Mouse (Mus musculus): ENCODE data around the gene Mier2. TPM values are rescaled to one million over a fixed set of nuclear protein-coding genes. Genes with fewer than 3 reads are reported as not detected.

The Mier2 gene
- polyA plus RNA-seq (2016; fragmentation: Nextera tagmentation; extraction: Ambion mirVana) = 38.2 and 38.7 TPM in 2 replicates

DNA sequence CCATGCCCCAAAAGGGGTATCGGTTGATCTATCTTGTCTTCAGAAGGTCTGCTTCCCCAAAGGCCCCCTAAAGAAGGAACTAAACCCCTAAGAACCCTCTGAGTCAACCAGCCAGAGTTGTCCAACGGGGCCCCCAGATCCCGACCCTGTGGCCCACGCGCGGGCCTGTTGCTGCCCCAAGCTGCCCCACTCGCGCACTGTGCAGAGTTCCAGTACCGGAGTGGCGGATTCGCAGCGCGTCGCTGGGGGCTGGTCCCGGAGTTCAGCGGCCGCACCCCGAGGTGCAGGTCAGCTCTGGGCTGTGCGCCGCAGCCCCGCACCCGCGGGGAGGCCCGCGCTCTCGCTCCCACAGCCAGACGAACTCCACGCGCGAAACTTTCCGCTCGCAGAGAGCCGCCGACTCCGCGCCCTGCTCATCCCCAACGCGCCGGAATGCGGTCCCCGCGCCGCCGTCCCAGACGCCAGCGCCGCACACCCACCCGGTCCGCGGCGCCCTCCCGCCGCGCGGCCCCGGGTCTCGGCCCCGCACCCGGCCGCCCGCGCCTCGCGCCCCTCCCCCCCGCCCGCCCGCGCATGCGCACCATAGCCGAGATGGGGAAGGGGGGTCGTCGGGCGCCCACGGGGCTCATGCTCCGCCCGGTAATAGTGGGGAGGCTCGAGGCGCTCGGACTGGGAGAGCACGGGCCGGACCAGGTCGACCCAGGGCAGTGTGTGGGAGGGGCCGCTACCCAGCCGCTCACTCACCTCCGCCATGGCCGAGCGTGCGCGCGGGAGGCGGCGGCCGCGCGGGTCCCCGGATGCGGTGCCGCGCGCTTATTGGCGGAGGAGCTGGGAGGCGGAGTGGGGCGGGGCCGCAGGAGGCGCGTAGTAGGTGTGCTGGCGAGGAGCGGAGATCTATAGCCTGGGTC is at the start of gene Mier2:
Mier2 (minus strand) TSS at position 870 of the 908 bp plus-strand sequence.
- peak; percentile 76 for ATAC-seq (ENCODE audit: insufficient number of reproducible peaks, low FRiP score)
- peak within 1 kb of the TSS; percentile 90 for H3K4me2 ChIP-seq
- 1% methylated on average over 92 of the region's 108 CpGs for WGBS

DNA sequence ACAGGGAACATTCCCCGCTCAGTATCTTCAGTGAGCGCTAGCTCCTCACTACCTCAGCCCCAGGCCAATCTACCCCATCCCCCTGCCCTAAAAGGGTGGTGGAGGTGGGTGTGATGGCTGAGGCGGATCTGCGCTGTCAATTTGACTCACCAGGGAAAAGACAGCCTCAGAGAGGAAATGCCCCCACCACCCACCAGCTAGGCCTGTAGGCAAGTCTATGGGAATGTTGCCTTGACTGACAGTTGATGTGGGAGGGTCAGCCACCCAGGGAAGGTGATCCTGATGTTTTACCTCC is 42.9 kb upstream of the Mier2 start:
- Histone ChIP-seq H3K4me2 (no peak overlapping the region), H3K9me3 (replicated peaks) (no peaks in the 10 kb centered on the region), H3K36me3 (no peaks in the 10 kb centered on the region), H3K4me3 (no peak overlapping the region), H3K9ac (no peak overlapping the region), H3K4me1 (replicated peaks) (no peaks in the 10 kb centered on the region), H3K27me3 (replicated peaks) (peaks cover 28% of the 10 kb centered on the region), H3K27ac (ENCODE audit: poor library complexity, severe bottlenecking) (no peak overlapping the region)
- no peak for ATAC-seq (ENCODE audit: insufficient number of reproducible peaks, low FRiP score)
- WGBS = 58% methylated on average over 4 of the region's 4 CpGs

More for the DNA sequence above, at the start of gene Mier2:
- H3K36me3 ChIP-seq = peaks cover 13% of the 10 kb centered on the region
- peaks cover 19% of the 10 kb centered on the region for H3K4me1 ChIP-seq (replicated peaks)
- H3K4me3 ChIP-seq = peak within 1 kb of the TSS; percentile 95
- H3K27me3 ChIP-seq (replicated peaks) = 0 out of 2 replicates have a peak, but pooled peaks cover 3% of the 10 kb centered on the region
- peak within 1 kb of the TSS; percentile 96 for H3K9ac ChIP-seq
- 0 out of 2 replicates have a peak within 1 kb of the TSS, but pooled peaks have one; percentile 6 for H3K27ac ChIP-seq (ENCODE audit: poor library complexity, severe bottlenecking)
- no peaks in the 10 kb centered on the region; the same call in 1 of the 2 replicates for H3K9me3 ChIP-seq (replicated peaks)

DNA sequence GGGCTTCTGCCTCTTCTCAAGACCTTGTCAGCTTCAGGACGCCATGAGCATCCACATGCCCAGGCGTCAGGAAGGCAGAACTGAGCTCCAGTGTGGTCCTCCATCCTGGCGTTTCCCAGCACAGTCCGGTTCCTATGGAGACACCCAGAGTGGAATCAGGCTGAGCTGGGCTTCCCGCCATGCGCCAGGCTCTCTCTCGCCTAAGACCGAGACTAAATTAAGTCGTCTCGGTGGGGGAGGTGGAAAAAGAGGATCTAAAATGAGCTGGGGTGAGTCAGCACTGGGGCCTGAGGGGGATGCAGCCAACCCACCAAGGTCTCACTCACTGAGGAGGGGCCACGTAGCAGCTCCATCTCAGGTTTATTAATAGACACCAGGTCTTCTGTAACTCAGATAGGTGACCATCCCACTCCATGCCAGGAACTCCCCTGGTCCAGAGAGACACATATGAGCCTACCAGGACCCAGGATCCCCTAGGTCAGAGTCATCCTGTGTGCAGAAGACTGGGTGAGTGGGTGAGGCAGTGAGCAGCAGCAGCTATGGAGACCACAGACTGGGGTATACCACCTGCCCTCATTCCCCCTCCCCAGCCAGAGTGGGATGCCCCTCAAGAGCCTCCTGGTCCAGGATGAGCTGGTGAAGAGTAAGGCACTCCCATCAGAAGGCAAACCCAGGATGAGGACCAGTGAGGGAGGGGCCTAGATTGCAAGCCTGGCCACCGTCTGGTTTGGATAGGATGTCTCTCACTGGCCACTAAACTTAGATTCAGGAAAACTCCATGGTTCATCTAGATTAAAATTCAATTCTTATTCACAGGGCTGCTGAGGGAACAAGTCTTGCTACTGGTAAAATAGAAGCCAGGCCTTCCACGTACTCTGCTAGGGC is 42.3 kb upstream of the Mier2 start:
- Histone ChIP-seq H3K4me1 (replicated peaks) (no peaks in the 10 kb centered on the region), H3K4me2 (no peak overlapping the region), H3K27me3 (replicated peaks) (peaks cover 28% of the 10 kb centered on the region), H3K36me3 (no peaks in the 10 kb centered on the region), H3K9me3 (replicated peaks) (no peaks in the 10 kb centered on the region), H3K9ac (no peak overlapping the region), H3K4me3 (no peak overlapping the region), H3K27ac (ENCODE audit: poor library complexity, severe bottlenecking) (no peak overlapping the region)
- ATAC-seq (ENCODE audit: insufficient number of reproducible peaks, low FRiP score) = no peak
- WGBS = 32% methylated on average over 13 of the region's 13 CpGs

DNA sequence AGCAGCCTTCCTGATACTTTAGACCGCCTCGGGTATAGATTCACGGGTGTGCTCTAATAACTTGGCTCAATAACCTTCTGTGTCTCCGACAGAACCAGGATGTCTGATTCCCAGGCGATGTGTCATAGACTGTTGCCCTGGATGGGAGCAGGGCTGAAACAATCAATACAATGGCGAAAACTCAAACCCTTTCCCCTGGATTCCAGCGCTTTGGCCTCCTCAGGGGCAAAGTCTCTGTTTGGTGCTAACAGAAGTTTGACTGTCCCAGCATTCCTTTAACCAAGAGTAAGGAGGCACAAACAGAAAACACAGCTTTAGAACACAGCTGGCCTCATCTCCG is 40.6 kb upstream of the Mier2 start:
- H3K36me3 ChIP-seq = no peaks in the 10 kb centered on the region
- H3K4me2 ChIP-seq = no peak overlapping the region
- H3K4me3 ChIP-seq = no peak overlapping the region
- 56% methylated on average over 8 of the region's 8 CpGs for WGBS
- H3K4me1 ChIP-seq (replicated peaks) = no peaks in the 10 kb centered on the region
- no peak overlapping the region for H3K9ac ChIP-seq
- no peak for ATAC-seq (ENCODE audit: insufficient number of reproducible peaks, low FRiP score)
- no peaks in the 10 kb centered on the region for H3K9me3 ChIP-seq (replicated peaks)
- no peak overlapping the region for H3K27ac ChIP-seq (ENCODE audit: poor library complexity, severe bottlenecking)
- H3K27me3 ChIP-seq (replicated peaks) = peaks cover 28% of the 10 kb centered on the region

DNA sequence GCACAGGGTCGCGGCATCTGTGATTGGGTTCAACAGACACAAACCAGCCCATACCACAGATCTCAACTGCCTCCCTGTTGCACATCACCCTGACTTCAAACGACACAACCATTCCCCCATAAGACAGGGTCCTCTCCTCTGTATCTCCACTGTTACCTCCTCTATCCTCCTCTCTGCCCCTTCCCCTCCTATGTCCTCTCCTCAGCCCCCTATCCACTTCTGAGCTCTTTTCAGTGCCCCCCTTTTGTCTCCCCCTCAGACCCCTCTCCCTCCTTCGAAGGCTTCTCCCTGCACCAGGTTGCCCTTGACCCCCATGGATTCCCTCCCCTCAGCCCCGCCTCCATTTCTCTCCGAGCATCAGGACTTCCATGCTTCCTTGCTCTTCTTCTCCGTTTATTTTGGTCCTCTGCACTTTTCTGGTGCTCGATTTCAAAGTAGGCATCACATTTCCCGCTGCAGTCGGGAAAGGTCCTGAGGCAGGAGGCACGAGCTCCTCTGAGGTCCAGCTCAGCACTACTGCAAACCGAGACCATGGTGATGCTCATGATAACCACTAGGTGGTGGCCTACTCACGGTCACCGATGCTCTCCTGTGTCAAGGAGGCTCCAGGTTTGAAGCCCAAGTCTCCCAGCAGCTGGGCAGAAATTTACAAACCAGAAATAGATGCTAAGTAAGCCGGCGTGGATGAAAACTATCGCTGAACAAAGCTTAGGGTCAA is 40.0 kb upstream of the Mier2 start:
- Histone ChIP-seq H3K9ac (no peak overlapping the region), H3K27ac (ENCODE audit: poor library complexity, severe bottlenecking) (no peak overlapping the region), H3K4me3 (no peak overlapping the region), H3K4me1 (replicated peaks) (no peaks in the 10 kb centered on the region), H3K36me3 (no peaks in the 10 kb centered on the region), H3K4me2 (no peak overlapping the region), H3K9me3 (replicated peaks) (no peaks in the 10 kb centered on the region), H3K27me3 (replicated peaks) (peaks cover 28% of the 10 kb centered on the region)
- 15% methylated on average over 17 of the region's 17 CpGs for WGBS
- ATAC-seq (ENCODE audit: insufficient number of reproducible peaks, low FRiP score) = 0 out of 2 replicates have a peak, but pooled peaks have one; percentile 53

DNA sequence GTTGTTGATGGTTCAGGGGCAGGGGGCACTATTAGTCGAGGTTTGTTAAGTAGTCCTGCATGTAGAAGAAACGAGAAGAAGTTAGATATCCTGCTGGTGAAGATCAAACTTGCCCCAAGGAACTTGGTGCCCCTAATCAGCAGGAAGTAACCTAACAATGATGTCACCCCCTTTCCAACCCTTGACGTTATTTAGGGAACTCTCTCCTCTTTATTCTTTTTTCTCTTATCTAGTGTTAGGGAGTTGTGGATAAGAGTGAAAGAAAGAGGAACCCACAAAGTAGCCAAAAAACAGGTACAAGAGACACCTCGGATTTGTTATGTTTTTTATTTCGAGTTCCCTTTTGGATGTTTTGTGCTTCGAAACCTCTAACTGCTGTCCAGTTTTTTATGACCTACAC is 39.1 kb upstream of the Mier2 start:
- no peaks in the 10 kb centered on the region for H3K9me3 ChIP-seq (replicated peaks)
- H3K4me2 ChIP-seq = no peak overlapping the region
- H3K27ac ChIP-seq (ENCODE audit: poor library complexity, severe bottlenecking) = no peak overlapping the region
- no peaks in the 10 kb centered on the region for H3K36me3 ChIP-seq
- no peak for ATAC-seq (ENCODE audit: insufficient number of reproducible peaks, low FRiP score)
- WGBS = 40% methylated on average over 6 of the region's 6 CpGs
- H3K4me3 ChIP-seq = no peak overlapping the region
- no peaks in the 10 kb centered on the region for H3K4me1 ChIP-seq (replicated peaks)
- H3K9ac ChIP-seq = no peak overlapping the region
- H3K27me3 ChIP-seq (replicated peaks) = peaks cover 28% of the 10 kb centered on the region

DNA sequence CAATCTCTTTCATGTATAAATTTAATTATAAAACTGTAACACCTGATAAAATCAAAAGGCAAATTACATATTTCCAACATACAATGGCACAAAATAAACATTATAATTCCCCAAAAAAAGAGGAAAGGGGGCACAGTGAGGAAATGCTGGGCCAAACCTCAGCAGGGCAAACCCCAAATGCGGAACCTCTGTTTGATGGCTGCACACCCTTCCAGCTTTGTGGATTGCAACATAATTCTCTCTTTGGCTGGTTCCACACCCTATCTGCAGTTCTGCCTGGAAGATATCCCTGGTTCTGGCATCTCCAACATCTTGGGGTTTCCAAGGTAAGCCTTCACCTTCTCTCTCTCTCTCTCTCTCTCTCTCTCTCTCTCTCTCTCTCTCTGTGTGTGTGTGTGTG is 35.7 kb upstream of the Mier2 start:
- H3K4me2 ChIP-seq = no peak overlapping the region
- no peak overlapping the region for H3K9ac ChIP-seq
- ATAC-seq (ENCODE audit: insufficient number of reproducible peaks, low FRiP score) = no peak
- no peak overlapping the region for H3K4me3 ChIP-seq
- H3K4me1 ChIP-seq (replicated peaks) = no peaks in the 10 kb centered on the region
- H3K27ac ChIP-seq (ENCODE audit: poor library complexity, severe bottlenecking) = no peak overlapping the region
- WGBS = 91% methylated on average over 1 of the region's 1 CpGs
- H3K36me3 ChIP-seq = no peaks in the 10 kb centered on the region
- H3K9me3 ChIP-seq (replicated peaks) = no peaks in the 10 kb centered on the region
- H3K27me3 ChIP-seq (replicated peaks) = peaks cover 26% of the 10 kb centered on the region

DNA sequence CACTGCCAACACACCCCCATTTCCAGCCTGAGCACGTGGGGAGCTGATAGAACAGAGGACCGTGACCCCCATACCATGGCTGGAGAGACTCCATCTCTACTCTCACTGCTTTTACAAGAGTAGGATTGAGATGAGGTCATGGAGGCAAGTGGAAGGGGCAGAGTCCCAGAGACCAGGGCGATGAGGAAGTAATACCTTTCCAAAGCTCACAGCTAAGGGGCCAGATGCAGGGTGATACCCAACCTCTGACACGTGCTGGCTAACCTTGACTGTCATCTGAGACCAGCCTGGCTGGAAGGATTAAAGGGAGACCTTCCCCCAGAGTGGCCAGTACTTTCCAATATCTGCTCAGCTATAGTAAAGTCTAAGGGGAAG is 32.7 kb upstream of the Mier2 start:
- Histone ChIP-seq H3K36me3 (no peaks in the 10 kb centered on the region), H3K27ac (ENCODE audit: poor library complexity, severe bottlenecking) (no peak overlapping the region), H3K27me3 (replicated peaks) (peaks cover 27% of the 10 kb centered on the region; the same call in 1 of the 2 replicates), H3K9me3 (replicated peaks) (no peaks in the 10 kb centered on the region), H3K4me3 (no peak overlapping the region), H3K9ac (no peak overlapping the region), H3K4me1 (replicated peaks) (no peaks in the 10 kb centered on the region), H3K4me2 (no peak overlapping the region)
- 61% methylated on average over 4 of the region's 4 CpGs for WGBS
- ATAC-seq (ENCODE audit: insufficient number of reproducible peaks, low FRiP score) = no peak

DNA sequence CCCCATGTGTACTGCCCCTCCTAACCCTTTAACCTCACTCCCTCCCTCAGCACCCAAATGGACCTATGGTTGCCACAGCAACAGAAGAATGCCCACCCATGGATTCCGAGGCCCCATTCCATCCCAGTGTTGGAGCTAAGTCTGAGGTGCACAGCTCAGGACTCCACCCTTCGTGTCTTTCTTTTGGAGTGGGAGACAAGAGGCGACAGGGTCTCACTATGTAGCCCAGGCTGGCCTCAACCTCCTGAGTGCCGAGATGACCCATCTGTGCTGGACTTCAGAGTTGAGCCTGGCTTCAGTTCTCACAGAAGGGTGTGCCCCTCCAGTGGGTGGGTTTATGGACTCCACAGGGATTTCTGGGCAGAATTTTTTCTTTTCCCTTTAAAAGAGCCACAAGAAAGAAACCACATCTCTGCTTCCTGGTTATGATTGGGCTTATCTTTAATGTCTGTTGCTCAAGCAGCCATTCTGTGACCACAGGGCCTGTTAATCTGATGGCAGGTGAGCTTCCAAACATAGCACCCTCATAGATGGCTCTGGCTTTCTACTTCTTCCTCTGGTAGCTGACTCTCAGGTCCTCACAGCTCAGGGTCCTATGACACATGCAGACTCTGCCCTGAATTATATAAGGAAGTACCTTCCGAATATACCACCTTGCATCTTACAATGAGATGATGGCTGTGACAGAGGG is 32.2 kb upstream of the Mier2 start, which contains the start of gene Theg:
Theg (minus strand) TSS at position 271 of the 691 bp plus-strand sequence.
- Histone ChIP-seq H3K27me3 (replicated peaks) (peaks cover 27% of the 10 kb centered on the region; the same call in 1 of the 2 replicates), H3K4me1 (replicated peaks) (no peaks in the 10 kb centered on the region), H3K4me2 (no peak within 1 kb of the TSS), H3K27ac (ENCODE audit: poor library complexity, severe bottlenecking) (no peak within 1 kb of the TSS), H3K4me3 (no peak within 1 kb of the TSS), H3K9ac (no peak within 1 kb of the TSS), H3K36me3 (no peaks in the 10 kb centered on the region), H3K9me3 (replicated peaks) (no peaks in the 10 kb centered on the region)
- 81% methylated on average over 5 of the region's 5 CpGs for WGBS
- ATAC-seq (ENCODE audit: insufficient number of reproducible peaks, low FRiP score) = no peak

DNA sequence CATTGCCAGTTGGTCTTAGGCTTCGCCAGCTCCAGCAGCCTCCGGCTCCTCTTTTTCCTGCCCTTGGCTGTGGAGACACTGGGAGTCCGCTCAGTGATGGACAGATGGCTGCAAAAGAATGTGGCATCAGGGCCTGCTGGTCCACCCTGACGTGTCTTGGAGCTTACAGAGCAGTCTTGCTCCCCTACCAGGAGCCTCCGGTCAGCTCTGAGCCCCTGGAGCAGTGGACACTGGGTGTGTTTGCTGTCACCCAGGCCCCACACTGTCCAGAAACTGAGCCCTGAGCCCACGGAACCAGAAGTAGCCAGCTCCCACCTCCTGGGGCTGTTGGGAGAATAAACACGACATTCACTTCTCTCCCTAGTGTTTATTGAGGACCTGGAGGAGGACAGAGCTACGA is 31.2 kb upstream of the Mier2 start:
- Histone ChIP-seq H3K36me3 (no peaks in the 10 kb centered on the region), H3K4me2 (no peak overlapping the region), H3K27ac (ENCODE audit: poor library complexity, severe bottlenecking) (no peak overlapping the region), H3K4me3 (no peak overlapping the region), H3K9ac (no peak overlapping the region), H3K27me3 (replicated peaks) (peaks cover 30% of the 10 kb centered on the region; the same call in 1 of the 2 replicates), H3K4me1 (replicated peaks) (no peaks in the 10 kb centered on the region), H3K9me3 (replicated peaks) (no peaks in the 10 kb centered on the region)
- no peak for ATAC-seq (ENCODE audit: insufficient number of reproducible peaks, low FRiP score)
- WGBS = 67% methylated on average over 8 of the region's 8 CpGs

All from heart, embryonic 12.5 days (tissue).